Mouse (Mus musculus) cerebellum, adult 18-20 months (tissue): ENCODE data around the gene Trp53bp2.

Experiments
- DNase-seq, 2 experiments: peaks; one replicate each; pipeline ENCODE4 v3.0.0; 2021

Trp53bp2 gene

GRCm38 (mm10) chr1:182408684-182409327 lies at the start of gene Trp53bp2:
Trp53bp2 (plus strand) TSS chr1:182409172.
- peak; percentile 98 to 99 for DNase-seq

GRCm38 (mm10) chr1:182362703-182363102 lies 46.3 kb upstream of the Trp53bp2 start:
- DNase-seq = no peak

- DNase-seq = no peak
These were observed 45.1 kb upstream of the Trp53bp2 start for GRCm38 (mm10) chr1:182363683-182364404.

GRCm38 (mm10) chr1:182368309-182368708 lies 40.7 kb upstream of the Trp53bp2 start:
- DNase-seq = no peak

GRCm38 (mm10) chr1:182368782-182369181 lies 40.2 kb upstream of the Trp53bp2 start:
- DNase-seq = no peak

- no peak for DNase-seq
These were observed 39.5 kb upstream of the Trp53bp2 start for GRCm38 (mm10) chr1:182369435-182369834.

- DNase-seq = no peak
These were observed 37.1 kb upstream of the Trp53bp2 start for GRCm38 (mm10) chr1:182371891-182372290.

- DNase-seq = peak; percentile 67 to 70
These were observed 32.8 kb upstream of the Trp53bp2 start for GRCm38 (mm10) chr1:182376221-182376620.

GRCm38 (mm10) chr1:182376826-182377225 lies 32.1 kb upstream of the Trp53bp2 start:
- DNase-seq = peak in 1 of 2 experiments; percentile 21

- no peak for DNase-seq
These were observed 31.5 kb upstream of the Trp53bp2 start for GRCm38 (mm10) chr1:182377519-182377918.

- no peak for DNase-seq
These were observed 30.7 kb upstream of the Trp53bp2 start for GRCm38 (mm10) chr1:182378205-182378835.

GRCm38 (mm10) chr1:182378876-182379275 lies 30.1 kb upstream of the Trp53bp2 start:
- DNase-seq = no peak

- DNase-seq = no peak
These were observed 28.3 kb upstream of the Trp53bp2 start for GRCm38 (mm10) chr1:182380683-182381082.

GRCm38 (mm10) chr1:182381327-182381726 lies 27.6 kb upstream of the Trp53bp2 start:
- no peak for DNase-seq

GRCm38 (mm10) chr1:182383096-182383495 lies 25.9 kb upstream of the Trp53bp2 start:
- DNase-seq = no peak

GRCm38 (mm10) chr1:182386449-182386848 lies 22.5 kb upstream of the Trp53bp2 start:
- no peak for DNase-seq

- DNase-seq = no peak
These were observed 20.2 kb upstream of the Trp53bp2 start for GRCm38 (mm10) chr1:182388729-182389128.

- DNase-seq = no peak
These were observed 10.8 kb upstream of the Trp53bp2 start for GRCm38 (mm10) chr1:182398171-182398570.

- DNase-seq = no peak
These were observed 10.2 kb upstream of the Trp53bp2 start for GRCm38 (mm10) chr1:182398780-182399179.

GRCm38 (mm10) chr1:182399205-182399604 lies 9.8 kb upstream of the Trp53bp2 start:
- no peak for DNase-seq

GRCm38 (mm10) chr1:182399908-182400307 lies 9.1 kb upstream of the Trp53bp2 start:
- no peak for DNase-seq

- no peak for DNase-seq
These were observed 5.9 kb upstream of the Trp53bp2 start for GRCm38 (mm10) chr1:182403076-182403475.

- no peak for DNase-seq
These were observed 2.4 kb upstream of the Trp53bp2 start for GRCm38 (mm10) chr1:182406621-182407020.

GRCm38 (mm10) chr1:182408243-182408642 lies 729 bp upstream of the Trp53bp2 start:
- DNase-seq = peak in 1 of 2 experiments; percentile 51
